Mouse (Mus musculus) myocyte (in vitro differentiated cells): ENCODE data around the gene Lrrc66. TPM values are rescaled to one million over a fixed set of nuclear protein-coding genes. Genes with fewer than 3 reads are reported as not detected.

Experiments used
- H3K27me3 ChIP-seq: one replicate; pipeline ENCODE4 v1.6.1; 2011; ENCODE audit not compliant: control insufficient read depth, insufficient read depth, insufficient read length
- H3K36me3 ChIP-seq: one replicate; pipeline ENCODE4 v1.6.1; 2011; ENCODE audit not compliant: control insufficient read depth, insufficient read depth
- H3K4me2 ChIP-seq: one replicate; pipeline ENCODE4 v1.6.1; 2011; ENCODE audit warnings: low read depth, control low read depth
- H3K4me3 ChIP-seq: one replicate; pipeline ENCODE4 v1.5.1; 2011; ENCODE audit warnings: mild to moderate bottlenecking, control low read depth, moderate library complexity
- H3K79me2 ChIP-seq: one replicate; pipeline ENCODE4 v1.6.1; 2011; ENCODE audit not compliant: control insufficient read depth, insufficient read depth
- H3ac ChIP-seq: one replicate; pipeline ENCODE4 v1.6.1; 2011; ENCODE audit not compliant: control insufficient read depth, insufficient read length
- CEBPB ChIP-seq: IDR thresholded peaks from 2 replicates; pipeline ENCODE4 v1.6.1; 2011; ENCODE audit warnings: mild to moderate bottlenecking, moderate library complexity; ENCODE audit not compliant: poor library complexity, insufficient read depth, severe bottlenecking
- E2F4 ChIP-seq: IDR thresholded peaks from one replicate; pipeline ENCODE4 v1.6.1; 2011; ENCODE audit warnings: mild to moderate bottlenecking, control low read depth, moderate library complexity; ENCODE audit not compliant: insufficient read depth
- MAX ChIP-seq: IDR thresholded peaks from one replicate; pipeline ENCODE4 v1.6.1; 2011; ENCODE audit warnings: low read depth, mild to moderate bottlenecking, control low read depth
- MYOD1 ChIP-seq, 3 experiments: IDR thresholded peaks; one replicate each; pipeline ENCODE4 v1.6.1; 2011; ENCODE audit warnings: control low read depth in 2 of 3, low read depth in 2 of 3, mild to moderate bottlenecking in 2 of 3, moderate library complexity in 1 of 3; ENCODE audit not compliant: insufficient read length in 2 of 3, control insufficient read depth in 1 of 3
- MYOG ChIP-seq, 3 experiments: IDR thresholded peaks; one replicate each; pipeline ENCODE4 v1.6.1; 2011; ENCODE audit warnings: control low read depth in 2 of 3, low read depth in 2 of 3, mild to moderate bottlenecking in 2 of 3; ENCODE audit not compliant: insufficient read length in 2 of 3, control insufficient read depth in 1 of 3, insufficient read depth in 1 of 3
- POLR2A ChIP-seq: IDR thresholded peaks from one replicate; pipeline ENCODE4 v1.6.1; 2011; ENCODE audit warnings: low read depth, mild to moderate bottlenecking, control low read depth, moderate library complexity; ENCODE audit not compliant: insufficient read length
- POLR2AphosphoS2 ChIP-seq: IDR thresholded peaks from one replicate; pipeline ENCODE4 v1.6.1; 2011; ENCODE audit warnings: low read depth, control low read depth; ENCODE audit not compliant: insufficient read length
- REST ChIP-seq: IDR thresholded peaks from one replicate; pipeline ENCODE4 v1.6.1; 2011; ENCODE audit warnings: mild to moderate bottlenecking, control low read depth, moderate library complexity; ENCODE audit not compliant: insufficient read depth, insufficient read length
- SRF ChIP-seq: IDR thresholded peaks from one replicate; pipeline ENCODE4 v1.6.1; 2011; ENCODE audit warnings: low read depth; ENCODE audit not compliant: control insufficient read depth, insufficient read length
- TCF12 ChIP-seq: IDR thresholded peaks from one replicate; pipeline ENCODE4 v1.6.1; 2011; ENCODE audit warnings: mild to moderate bottlenecking, control low read depth; ENCODE audit not compliant: poor library complexity, insufficient read depth, severe bottlenecking
- TCF3 ChIP-seq: IDR thresholded peaks from one replicate; pipeline ENCODE4 v1.6.1; 2011; ENCODE audit warnings: low read depth, control low read depth; ENCODE audit not compliant: insufficient read length
- USF1 ChIP-seq: IDR thresholded peaks from one replicate; pipeline ENCODE4 v1.6.1; 2011; ENCODE audit warnings: low read depth, mild to moderate bottlenecking, control low read depth, moderate library complexity
- polyA plus RNA-seq: library from polyadenylated mRNA; unstranded; fragments of >200 nt; fragmentation: generic; extraction: Trizol; gene quantifications from one replicate; pipeline ENCODE4 v1.2.1, GENCODE M21; 2012; ENCODE audit warnings: missing spikeins

Lrrc66 gene
- polyA plus RNA-seq = not detected

GRCm38 (mm10) chr5:73632291-73632690 lies at the start of gene Lrrc66:
TSS of gene Lrrc66 (minus strand) at chr5:73632526.
- Histone ChIP-seq H3K27me3 (no peaks in the 10 kb centered on the region), H3ac (no peak within 1 kb of the TSS), H3K4me3 (no peak within 1 kb of the TSS), H3K4me2 (no peak within 1 kb of the TSS), H3K79me2 (no peaks in the 10 kb centered on the region), H3K36me3 (peaks cover 21% of the 10 kb centered on the region)
- TF ChIP-seq E2F4 = no peak
- TF ChIP-seq REST = no peak
- TF ChIP-seq MYOD1 (IDR thresholded peaks at IDR 0.05; ENCODE audit: control insufficient read depth in 1 of 3, insufficient read length in 2 of 3, low read depth in 2 of 3) = no peak
- no peak for TF ChIP-seq SRF
- TF ChIP-seq CEBPB = no peak
- no peak for TF ChIP-seq TCF12
- no peak for TF ChIP-seq POLR2AphosphoS2
- no peak for TF ChIP-seq MAX
- no peak for TF ChIP-seq TCF3
- no peak for TF ChIP-seq MYOG (IDR thresholded peaks at IDR 0.05; ENCODE audit: control insufficient read depth in 1 of 3, insufficient read depth in 1 of 3, insufficient read length in 2 of 3, low read depth in 2 of 3)
- no peak for TF ChIP-seq POLR2A
- TF ChIP-seq USF1 = no peak

GRCm38 (mm10) chr5:73676626-73677025 lies 44.3 kb upstream of the Lrrc66 start:
- no peaks in the 10 kb centered on the region for H3K36me3 ChIP-seq
- H3K4me2 ChIP-seq = peak overlapping the region; percentile 55
- H3K27me3 ChIP-seq = peaks cover 3% of the 10 kb centered on the region
- no peaks in the 10 kb centered on the region for H3K79me2 ChIP-seq
- TF ChIP-seq POLR2AphosphoS2 = no peak
- TF ChIP-seq TCF3 = no peak
- TF ChIP-seq REST = no peak
- no peak overlapping the region for H3K4me3 ChIP-seq
- H3ac ChIP-seq = no peak overlapping the region

GRCm38 (mm10) chr5:73675604-73676003 lies 43.3 kb upstream of the Lrrc66 start:
- Histone ChIP-seq H3ac (no peak overlapping the region), H3K36me3 (no peaks in the 10 kb centered on the region), H3K4me2 (no peak overlapping the region), H3K27me3 (peaks cover 3% of the 10 kb centered on the region), H3K4me3 (no peak overlapping the region), H3K79me2 (no peaks in the 10 kb centered on the region)
- TF ChIP-seq TCF3 = no peak
- no peak for TF ChIP-seq E2F4
- TF ChIP-seq POLR2A = no peak
- no peak for TF ChIP-seq REST
- no peak for TF ChIP-seq CEBPB
- TF ChIP-seq MYOG (IDR thresholded peaks at IDR 0.05; ENCODE audit: control insufficient read depth in 1 of 3, insufficient read depth in 1 of 3, insufficient read length in 2 of 3, low read depth in 2 of 3) = no peak
- TF ChIP-seq USF1 = no peak
- TF ChIP-seq MYOD1 (IDR thresholded peaks at IDR 0.05; ENCODE audit: control insufficient read depth in 1 of 3, insufficient read length in 2 of 3, low read depth in 2 of 3) = no peak
- TF ChIP-seq SRF = no peak
- no peak for TF ChIP-seq POLR2AphosphoS2

- H3K27me3 ChIP-seq = no peaks in the 10 kb centered on the region
These were observed 37.1 kb upstream of the Lrrc66 start for GRCm38 (mm10) chr5:73669386-73669785.

GRCm38 (mm10) chr5:73667877-73668276 lies 35.6 kb upstream of the Lrrc66 start:
- Histone ChIP-seq H3K4me3 (no peak overlapping the region), H3ac (no peak overlapping the region), H3K36me3 (no peaks in the 10 kb centered on the region), H3K79me2 (no peaks in the 10 kb centered on the region), H3K27me3 (peaks cover 5% of the 10 kb centered on the region), H3K4me2 (no peak overlapping the region)
- no peak for TF ChIP-seq MAX
- TF ChIP-seq REST = no peak
- TF ChIP-seq POLR2AphosphoS2 = no peak
- no peak for TF ChIP-seq USF1
- no peak for TF ChIP-seq POLR2A
- no peak for TF ChIP-seq SRF
- no peak for TF ChIP-seq MYOD1 (IDR thresholded peaks at IDR 0.05; ENCODE audit: control insufficient read depth in 1 of 3, insufficient read length in 2 of 3, low read depth in 2 of 3)
- no peak for TF ChIP-seq MYOG (IDR thresholded peaks at IDR 0.05; ENCODE audit: control insufficient read depth in 1 of 3, insufficient read depth in 1 of 3, insufficient read length in 2 of 3, low read depth in 2 of 3)
- no peak for TF ChIP-seq TCF12
- no peak for TF ChIP-seq TCF3
- no peak for TF ChIP-seq E2F4
- no peak for TF ChIP-seq CEBPB

More at GRCm38 (mm10) chr5:73669386-73669785, 37.1 kb upstream of the Lrrc66 start:
- no peak for TF ChIP-seq MAX
- TF ChIP-seq MYOD1 (IDR thresholded peaks at IDR 0.05; ENCODE audit: control insufficient read depth in 1 of 3, insufficient read length in 2 of 3, low read depth in 2 of 3) = no peak
- TF ChIP-seq TCF3 = no peak
- no peak for TF ChIP-seq MYOG (IDR thresholded peaks at IDR 0.05; ENCODE audit: control insufficient read depth in 1 of 3, insufficient read depth in 1 of 3, insufficient read length in 2 of 3, low read depth in 2 of 3)
- TF ChIP-seq REST = no peak
- TF ChIP-seq TCF12 = no peak
- no peak for TF ChIP-seq USF1
- TF ChIP-seq CEBPB = no peak
- no peak for TF ChIP-seq POLR2AphosphoS2
- TF ChIP-seq POLR2A = no peak
- TF ChIP-seq E2F4 = no peak
- no peak for TF ChIP-seq SRF
- H3K4me2 ChIP-seq = no peak overlapping the region
- no peaks in the 10 kb centered on the region for H3K36me3 ChIP-seq
- H3K4me3 ChIP-seq = no peak overlapping the region
- no peak overlapping the region for H3ac ChIP-seq
- no peaks in the 10 kb centered on the region for H3K79me2 ChIP-seq
